Mouse (Mus musculus) intestine, embryonic 14.5 days (tissue): ENCODE data around the gene Cilp. TPM values are rescaled to one million over a fixed set of nuclear protein-coding genes. Genes with fewer than 3 reads are reported as not detected.
"Not testable (repeated sequence)": the region's sequence is repeated elsewhere in the genome, so short reads cannot be mapped to it uniquely, and the experiment has no call there.

ENCODE experiments used
- ATAC-seq: fragments of 200-750 bp; cut with Nextera tagmentation; replicated peaks from 2 replicates; pipeline ENCODE4 v1.8.0; 2017; ENCODE audit warnings: low read depth, moderate number of reproducible peaks, moderate TSS enrichment, moderate library complexity; ENCODE audit not compliant: low FRiP score, low TSS enrichment
- DNase-seq: peaks from one replicate; pipeline ENCODE4 v3.0.0-alpha.2; 2018; ENCODE audit warnings: low spot score
- H3K27ac ChIP-seq: fragments of 300-500 bp; sonication (generic); 2 replicates; pipeline ENCODE4 v1.5.1; 2014; ENCODE audit warnings: low read depth, mild to moderate bottlenecking, control low read depth
- H3K27me3 ChIP-seq: fragments of 300-500 bp; sonication (generic); replicated peaks from 2 replicates; pipeline ENCODE4 v1.6.1; 2014; ENCODE audit warnings: low read length, control low read depth; ENCODE audit not compliant: control insufficient read depth, insufficient read depth
- H3K36me3 ChIP-seq: fragments of 300-500 bp; sonication (generic); 2 replicates; pipeline ENCODE4 v1.6.1; 2014; ENCODE audit warnings: low read length, control low read depth; ENCODE audit not compliant: control insufficient read depth, insufficient read depth
- H3K4me1 ChIP-seq: fragments of 300-500 bp; sonication (generic); replicated peaks from 2 replicates; pipeline ENCODE4 v1.6.1; 2014; ENCODE audit warnings: low read length, control low read depth, mixed read lengths; ENCODE audit not compliant: control insufficient read depth, insufficient read depth
- H3K4me2 ChIP-seq: fragments of 300-500 bp; sonication (generic); 2 replicates; pipeline ENCODE4 v1.6.1; 2014; ENCODE audit warnings: low read length
- H3K4me3 ChIP-seq: fragments of 300-500 bp; sonication (generic); 2 replicates; pipeline ENCODE4 v1.5.1; 2014; ENCODE audit warnings: low read depth, low read length, control low read depth, mixed read lengths
- H3K9ac ChIP-seq: fragments of 300-500 bp; sonication (generic); 2 replicates; pipeline ENCODE4 v1.6.1; 2014; ENCODE audit warnings: mild to moderate bottlenecking, low read length
- H3K9me3 ChIP-seq: fragments of 300-500 bp; sonication (generic); 2 replicates; pipeline ENCODE4 v1.6.1; 2016; ENCODE audit warnings: low read length, control low read depth; ENCODE audit not compliant: control insufficient read depth
- WGBS: fragments of 180-500 bp; shearing (Covaris S2); extraction: QIAGEN DNeasy Blood & Tissue Kit; methylation state at CpG from one replicate; pipeline ENCODE4 v1.1.7; 2014; 5-methylcytosine and 5-hydroxymethylcytosine counted together
- polyA plus RNA-seq: library from polyadenylated mRNA; unstranded; fragments of >200 nt; fragmentation: Nextera tagmentation; extraction: Ambion mirVana; gene quantifications from 2 replicates; pipeline ENCODE4 v1.2.1, GENCODE M21; 2014

Cilp gene
- 1.1 and 2.0 TPM in 2 replicates for polyA plus RNA-seq

- peak; percentile 57 for DNase-seq
- no peak within 1 kb of the TSS for H3K4me3 ChIP-seq
- ATAC-seq = no peak
- no peaks in the 10 kb centered on the region for H3K36me3 ChIP-seq
- H3K4me2 ChIP-seq = no peak within 1 kb of the TSS
- H3K27ac ChIP-seq = peak within 1 kb of the TSS; percentile 28; the same call in 1 of the 2 replicates
- peaks cover 7% of the 10 kb centered on the region; the same call in 1 of the 2 replicates for H3K4me1 ChIP-seq
- H3K9me3 ChIP-seq = no peaks in the 10 kb centered on the region
- WGBS = 54% methylated on average over 5 of the region's 5 CpGs
- no peak within 1 kb of the TSS for H3K9ac ChIP-seq
- no peaks in the 10 kb centered on the region for H3K27me3 ChIP-seq
Observed at GRCm38 (mm10) chr9:65264959-65265358, at the start of gene Cilp. Cilp (plus strand) TSS chr9:65265180.

DNA sequence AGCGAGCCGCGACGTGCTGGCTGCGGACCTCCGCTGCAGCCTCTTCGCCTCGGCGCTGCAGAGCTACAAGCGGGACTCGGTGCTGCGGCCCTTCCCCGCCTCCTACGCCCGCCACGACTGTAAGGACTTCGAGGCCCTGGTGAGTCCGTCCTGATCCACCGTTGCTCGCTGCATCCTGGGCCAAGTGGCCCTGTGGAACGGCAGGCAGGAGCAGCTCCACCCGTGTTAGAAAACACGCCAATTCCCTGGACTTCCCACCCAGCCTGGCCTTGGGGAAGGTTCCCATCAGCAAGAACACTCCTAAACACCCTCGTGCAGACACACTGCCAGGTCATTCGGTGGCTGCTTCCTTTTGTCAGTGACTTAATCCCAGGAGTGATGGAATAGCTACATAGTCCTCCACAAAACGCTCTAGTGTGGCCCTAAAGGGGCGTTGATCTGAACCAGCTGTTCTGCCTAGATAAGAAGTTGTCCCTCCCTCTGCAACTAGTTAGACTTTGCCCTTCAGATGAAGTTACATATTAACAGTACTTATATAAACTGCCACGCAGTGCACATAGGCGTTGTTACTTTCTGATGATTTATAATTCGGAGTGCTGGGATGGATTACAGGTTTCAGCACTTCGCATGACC lies 49.4 kb upstream of the Cilp start:
- H3K36me3 ChIP-seq = no peaks in the 10 kb centered on the region
- 3% methylated on average over 31 of the region's 31 CpGs for WGBS
- H3K27me3 ChIP-seq = no peaks in the 10 kb centered on the region
- H3K4me3 ChIP-seq = peak overlapping the region; percentile 62
- H3K27ac ChIP-seq = peak overlapping the region; percentile 96
- peak; percentile 71 for ATAC-seq
- peaks cover 27% of the 10 kb centered on the region for H3K4me1 ChIP-seq
- peak; percentile 84 for DNase-seq
- H3K4me2 ChIP-seq = peak overlapping the region; percentile 99
- no peaks in the 10 kb centered on the region for H3K9me3 ChIP-seq
- peak overlapping the region; percentile 77 for H3K9ac ChIP-seq

GRCm38 (mm10) chr9:65216972-65217371 lies 48.0 kb upstream of the Cilp start:
- H3K9ac ChIP-seq = no peak overlapping the region
- H3K27ac ChIP-seq = no peak overlapping the region
- peaks cover 27% of the 10 kb centered on the region for H3K4me1 ChIP-seq
- H3K4me3 ChIP-seq = no peak overlapping the region
- 44% methylated on average over 8 of the region's 8 CpGs for WGBS
- DNase-seq (no peak), ATAC-seq (no peak)
- H3K4me2 ChIP-seq = peak overlapping the region; percentile 18; the same call in 1 of the 2 replicates
- H3K27me3 ChIP-seq = no peaks in the 10 kb centered on the region
- no peaks in the 10 kb centered on the region for H3K36me3 ChIP-seq
- H3K9me3 ChIP-seq = no peaks in the 10 kb centered on the region

GRCm38 (mm10) chr9:65217661-65218060 lies 47.3 kb upstream of the Cilp start:
- no peak overlapping the region for H3K4me3 ChIP-seq
- no peaks in the 10 kb centered on the region for H3K36me3 ChIP-seq
- DNase-seq (no peak), ATAC-seq (no peak)
- peaks cover 27% of the 10 kb centered on the region for H3K4me1 ChIP-seq
- no peaks in the 10 kb centered on the region for H3K9me3 ChIP-seq
- no peak overlapping the region for H3K4me2 ChIP-seq
- H3K9ac ChIP-seq = no peak overlapping the region
- H3K27me3 ChIP-seq = no peaks in the 10 kb centered on the region
- WGBS = 67% methylated on average over 6 of the region's 6 CpGs
- peak overlapping the region; percentile 22; the same call in 1 of the 2 replicates for H3K27ac ChIP-seq

DNA sequence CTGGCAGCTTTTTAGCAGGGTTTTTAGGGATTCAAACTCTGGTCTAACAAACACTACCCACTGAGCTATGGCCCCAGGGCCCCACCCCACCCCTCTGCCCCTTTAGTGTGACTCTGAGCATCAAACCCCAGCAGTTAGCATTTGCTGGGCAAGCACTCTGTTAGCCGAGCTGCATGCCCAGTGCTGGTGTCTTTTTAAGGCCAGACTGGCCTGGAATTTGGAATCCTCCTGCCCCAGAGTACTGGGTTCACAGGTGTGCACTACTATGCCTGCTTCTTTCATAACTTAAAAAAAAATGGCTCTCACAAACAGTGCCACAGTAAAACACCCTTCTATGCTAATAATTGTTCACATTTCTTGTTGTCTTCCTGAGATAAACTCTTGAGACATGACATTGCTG lies 46.1 kb upstream of the Cilp start:
- WGBS = 79% methylated on average over 1 of the region's 1 CpGs
- Histone ChIP-seq H3K27me3 (no peaks in the 10 kb centered on the region), H3K4me1 (peaks cover 27% of the 10 kb centered on the region), H3K27ac (no peak overlapping the region), H3K9ac (no peak overlapping the region), H3K9me3 (no peaks in the 10 kb centered on the region), H3K4me3 (no peak overlapping the region), H3K36me3 (no peaks in the 10 kb centered on the region), H3K4me2 (no peak overlapping the region)
- DNase-seq = no peak
- no peak for ATAC-seq

DNA sequence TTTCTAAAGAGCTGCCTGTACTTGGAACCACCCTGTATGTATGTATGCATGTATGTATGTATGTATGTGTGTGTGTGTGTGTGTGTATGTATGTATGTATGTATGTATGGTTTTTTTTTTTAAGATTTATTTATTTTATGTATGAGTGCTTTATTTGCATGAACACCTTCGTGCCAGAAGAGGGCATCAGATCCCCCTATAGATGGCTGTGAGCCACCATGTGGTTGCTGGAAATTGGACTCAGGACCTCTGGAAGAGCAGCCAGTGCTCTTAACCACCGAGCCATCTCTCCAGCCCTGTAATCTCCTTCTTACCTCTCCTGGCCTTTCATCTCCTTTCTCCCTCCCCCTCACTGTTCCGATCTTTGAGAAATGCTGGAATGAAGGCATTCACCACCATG lies 44.6 kb upstream of the Cilp start:
- not testable (repeated sequence) for H3K4me2 ChIP-seq, H3K9ac ChIP-seq, H3K27me3 ChIP-seq, H3K9me3 ChIP-seq, H3K36me3 ChIP-seq, H3K4me3 ChIP-seq, DNase-seq, H3K27ac ChIP-seq, ATAC-seq
- peaks cover 22% of the 10 kb centered on the region for H3K4me1 ChIP-seq
- WGBS = 49% methylated on average over 3 of the region's 3 CpGs

DNA sequence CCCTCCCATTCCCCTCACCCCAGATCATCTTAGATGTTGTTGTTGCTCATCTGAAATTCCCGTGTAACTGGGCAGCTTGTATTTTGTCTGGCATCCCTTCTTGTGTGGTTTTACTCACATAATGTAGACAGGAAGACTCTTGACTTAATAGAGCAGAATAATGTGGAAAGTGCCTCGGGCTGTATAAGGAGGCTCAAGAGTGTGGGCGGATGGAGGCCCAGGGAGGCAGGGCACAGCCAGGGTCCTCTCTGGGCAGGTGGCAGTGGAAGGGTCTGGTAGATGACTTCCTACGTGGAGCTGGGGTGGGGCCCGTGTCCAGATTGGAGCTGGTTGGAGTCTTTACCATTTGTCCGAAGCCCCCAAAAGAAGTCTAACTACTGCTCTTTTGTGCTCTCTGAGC lies 41.1 kb upstream of the Cilp start:
- no peak for DNase-seq
- Histone ChIP-seq H3K4me1 (no peaks in the 10 kb centered on the region), H3K4me3 (no peak overlapping the region), H3K9me3 (no peaks in the 10 kb centered on the region), H3K27ac (no peak overlapping the region), H3K27me3 (no peaks in the 10 kb centered on the region), H3K9ac (no peak overlapping the region), H3K36me3 (no peaks in the 10 kb centered on the region), H3K4me2 (no peak overlapping the region)
- ATAC-seq = no peak
- WGBS = 83% methylated on average over 6 of the region's 6 CpGs

DNA sequence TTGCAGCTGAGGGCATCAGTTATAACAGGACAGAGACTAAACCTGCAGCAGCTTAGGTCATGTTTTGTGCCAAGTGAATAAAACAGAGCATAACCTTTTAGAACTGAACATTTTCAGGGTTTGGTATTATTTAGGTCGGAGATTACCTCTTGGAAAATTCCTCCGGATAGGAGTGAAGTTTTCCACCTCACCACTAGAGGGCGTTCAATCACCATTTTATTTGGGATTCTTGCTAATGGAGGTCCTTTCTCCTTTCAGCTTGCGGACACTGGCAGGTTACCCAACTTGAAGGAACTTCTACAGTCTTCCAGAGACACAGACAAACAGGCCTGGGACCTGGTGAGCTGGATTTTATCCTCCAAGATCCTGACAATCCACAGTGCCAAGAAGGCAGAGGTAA lies 39.2 kb upstream of the Cilp start:
- DNase-seq = no peak
- Histone ChIP-seq H3K36me3 (0 out of 2 replicates have a peak, but pooled peaks cover 5% of the 10 kb centered on the region), H3K9me3 (no peaks in the 10 kb centered on the region), H3K4me1 (no peaks in the 10 kb centered on the region), H3K4me3 (no peak overlapping the region), H3K27me3 (no peaks in the 10 kb centered on the region), H3K27ac (no peak overlapping the region), H3K9ac (no peak overlapping the region), H3K4me2 (no peak overlapping the region)
- ATAC-seq = 0 out of 2 replicates have a peak, but pooled peaks have one; percentile 27
- WGBS = 34% methylated on average over 4 of the region's 4 CpGs

- WGBS = 79% methylated on average over 6 of the region's 6 CpGs
- H3K9me3 ChIP-seq = no peaks in the 10 kb centered on the region
- H3K9ac ChIP-seq = no peak overlapping the region
- peaks cover 5% of the 10 kb centered on the region; the same call in 1 of the 2 replicates for H3K36me3 ChIP-seq
- H3K27me3 ChIP-seq = no peaks in the 10 kb centered on the region
- no peak for DNase-seq
- H3K4me3 ChIP-seq = no peak overlapping the region
- H3K4me1 ChIP-seq = no peaks in the 10 kb centered on the region
- no peak for ATAC-seq
- H3K4me2 ChIP-seq = no peak overlapping the region
- H3K27ac ChIP-seq = no peak overlapping the region
Observed at GRCm38 (mm10) chr9:65230250-65230649, 34.7 kb upstream of the Cilp start.
